Mouse (Mus musculus) CH12.LX (cell line): ENCODE measurements around the gene Tm7sf2. TPM values are rescaled to one million over a fixed set of nuclear protein-coding genes. Genes with fewer than 3 reads are reported as not detected.

Experiments used
- DNase-seq: peaks from one replicate; pipeline ENCODE4 v3.0.0-alpha.2; 2013; ENCODE audit errors: extremely low read depth
- H3K27ac ChIP-seq: 2 replicates; pipeline ENCODE4 v1.5.1; 2012; ENCODE audit warnings: low read depth, mild to moderate bottlenecking, control low read depth, moderate library complexity; ENCODE audit not compliant: insufficient read depth
- H3K27me3 ChIP-seq: replicated peaks from 2 replicates; pipeline ENCODE3; 2012; ENCODE audit warnings: inconsistent platforms
- H3K36me3 ChIP-seq, 2 experiments: replicated peaks in 1 of 2; 2 replicates each; pipeline versions ENCODE3 to v1.6.1; 2012; ENCODE audit warnings: inconsistent platforms in 1 of 2, low read length in 1 of 2, mild to moderate bottlenecking in 1 of 2, mixed read lengths in 1 of 2, moderate library complexity in 1 of 2; ENCODE audit not compliant: control insufficient read depth in 1 of 2, insufficient read depth in 1 of 2
- H3K4me1 ChIP-seq, 2 experiments: 2 replicates each; pipeline ENCODE4 v1.6.1; 2012; ENCODE audit warnings: inconsistent platforms in 1 of 2, moderate library complexity in 1 of 2; ENCODE audit not compliant: insufficient read depth in 2 of 2, control insufficient read depth in 1 of 2
- H3K4me2 ChIP-seq: 2 replicates; pipeline ENCODE4 v1.6.1; 2012; ENCODE audit warnings: low read depth, mild to moderate bottlenecking, control low read depth; ENCODE audit not compliant: poor library complexity, insufficient read depth, severe bottlenecking
- H3K4me3 ChIP-seq, 3 experiments: fragments of 150-350 bp in 1 of 3; sonication (generic) in 1 of 3; replicated peaks in 1 of 3; 2 replicates each; pipeline versions ENCODE3 to v1.5.1; 2011 to 2012; ENCODE audit warnings: low read depth in 2 of 3, low read length in 2 of 3, mild to moderate bottlenecking in 2 of 3, moderate library complexity in 2 of 3, control low read depth in 1 of 3, improper control_type of control experiment in 1 of 3, inconsistent platforms in 1 of 3, mixed read lengths in 1 of 3; ENCODE audit not compliant: poor library complexity in 1 of 3
- H3K79me2 ChIP-seq: replicated peaks from 2 replicates; pipeline ENCODE4 v1.6.1; 2012; ENCODE audit warnings: mild to moderate bottlenecking, moderate library complexity; ENCODE audit not compliant: control insufficient read depth, poor library complexity, insufficient read depth, severe bottlenecking; ENCODE audit errors: extremely low read depth
- H3K9ac ChIP-seq: 2 replicates; pipeline ENCODE4 v1.6.1; 2012; ENCODE audit warnings: low read depth, mild to moderate bottlenecking, control low read depth, moderate library complexity; ENCODE audit not compliant: insufficient read depth
- H3K9me3 ChIP-seq: replicated peaks from 2 replicates; pipeline ENCODE3; 2012; ENCODE audit warnings: low read length, inconsistent platforms, mixed read lengths
- BHLHE40 ChIP-seq: IDR thresholded peaks from 2 replicates; pipeline ENCODE4 v1.6.1; 2011; ENCODE audit warnings: mild to moderate bottlenecking, low read depth, low read length, improper control_type of control experiment
- CHD1 ChIP-seq: IDR thresholded peaks from 2 replicates; pipeline ENCODE4 v1.6.1; 2012; ENCODE audit warnings: low read depth, low read length, improper control_type of control experiment, inconsistent platforms
- CHD2 ChIP-seq: IDR thresholded peaks from 2 replicates; pipeline ENCODE4 v1.6.1; 2011; ENCODE audit warnings: low read length, improper control_type of control experiment
- CTCF ChIP-seq, 2 experiments: IDR thresholded peaks in 1 of 2; conservative IDR thresholded peaks in 1 of 2; 2 replicates each; pipeline ENCODE4 v1.5.1; 2011 to 2012; ENCODE audit warnings: low read depth in 2 of 2, low read length in 2 of 2, improper control_type of control experiment in 1 of 2, inconsistent platforms in 1 of 2, mild to moderate bottlenecking in 1 of 2, moderate library complexity in 1 of 2
- E2F4 ChIP-seq: IDR thresholded peaks from 2 replicates; pipeline ENCODE4 v1.6.1; 2011; ENCODE audit warnings: low read depth, low read length, improper control_type of control experiment; ENCODE audit not compliant: insufficient replicate concordance
- ELF1 ChIP-seq: IDR thresholded peaks from 2 replicates; pipeline ENCODE4 v1.6.1; 2014; ENCODE audit warnings: low read depth, mild to moderate bottlenecking, inconsistent platforms, low read length, improper control_type of control experiment
- EP300 ChIP-seq: IDR thresholded peaks from 2 replicates; pipeline ENCODE4 v1.6.1; 2011; ENCODE audit warnings: low read length, improper control_type of control experiment
- HCFC1 ChIP-seq: IDR thresholded peaks from 2 replicates; pipeline ENCODE4 v1.6.1; 2012; ENCODE audit warnings: low read depth, mild to moderate bottlenecking, inconsistent platforms, low read length, improper control_type of control experiment
- IRF4 ChIP-seq: IDR thresholded peaks from 2 replicates; pipeline ENCODE4 v1.6.1; 2014; ENCODE audit warnings: low read depth, mild to moderate bottlenecking, inconsistent platforms, low read length, improper control_type of control experiment
- JUN ChIP-seq: IDR thresholded peaks from 2 replicates; pipeline ENCODE4 v1.6.1; 2011; ENCODE audit warnings: low read depth, mild to moderate bottlenecking, low read length, improper control_type of control experiment, moderate library complexity; ENCODE audit not compliant: insufficient read depth
- JUND ChIP-seq: conservative IDR thresholded peaks from 2 replicates; pipeline ENCODE4 v1.6.1; 2011; ENCODE audit warnings: low read depth, low read length, improper control_type of control experiment
- KAT2A ChIP-seq: IDR thresholded peaks from 2 replicates; pipeline ENCODE4 v1.6.1; 2012; ENCODE audit warnings: low read length, improper control_type of control experiment, inconsistent platforms; ENCODE audit not compliant: insufficient replicate concordance
- MAFK ChIP-seq: IDR thresholded peaks from 2 replicates; pipeline ENCODE4 v1.6.1; 2011; ENCODE audit warnings: low read length, improper control_type of control experiment; ENCODE audit not compliant: insufficient replicate concordance
- MAX ChIP-seq: IDR thresholded peaks from 2 replicates; pipeline ENCODE4 v1.6.1; 2011; ENCODE audit warnings: low read length, improper control_type of control experiment
- MAZ ChIP-seq: IDR thresholded peaks from 2 replicates; pipeline ENCODE4 v1.6.1; 2012; ENCODE audit warnings: low read depth, mild to moderate bottlenecking, inconsistent platforms, low read length, improper control_type of control experiment, moderate library complexity
- MXI1 ChIP-seq: IDR thresholded peaks from 2 replicates; pipeline ENCODE4 v1.6.1; 2011; ENCODE audit warnings: mild to moderate bottlenecking, low read depth, low read length, improper control_type of control experiment
- MYC ChIP-seq: IDR thresholded peaks from 2 replicates; pipeline ENCODE4 v1.6.1; 2011; ENCODE audit warnings: low read depth, mild to moderate bottlenecking, improper control_type of control experiment, low read length
- NELFE ChIP-seq: IDR thresholded peaks from 2 replicates; pipeline ENCODE4 v1.6.1; 2011; ENCODE audit warnings: low read depth, low read length, improper control_type of control experiment
- NRF1 ChIP-seq: IDR thresholded peaks from 2 replicates; pipeline ENCODE4 v1.6.1; 2014; ENCODE audit warnings: low read depth, mild to moderate bottlenecking, inconsistent platforms, low read length, improper control_type of control experiment, moderate library complexity
- PAX5 ChIP-seq: IDR thresholded peaks from 2 replicates; pipeline ENCODE4 v1.6.1; 2012; ENCODE audit warnings: low read length, inconsistent platforms, mixed read lengths
- POLR2A ChIP-seq: IDR thresholded peaks from 2 replicates; pipeline ENCODE4 v1.6.1; 2011; ENCODE audit warnings: low read depth, mild to moderate bottlenecking, improper control_type of control experiment, low read length
- POLR2AphosphoS2 ChIP-seq: IDR thresholded peaks from 2 replicates; pipeline ENCODE4 v1.6.1; 2011; ENCODE audit warnings: low read depth, low read length, improper control_type of control experiment
- RAD21 ChIP-seq: IDR thresholded peaks from 2 replicates; pipeline ENCODE4 v1.6.1; 2011; ENCODE audit warnings: low read depth, mild to moderate bottlenecking, low read length, improper control_type of control experiment, moderate library complexity
- SIN3A ChIP-seq: IDR thresholded peaks from 2 replicates; pipeline ENCODE4 v1.6.1; 2012; ENCODE audit warnings: low read length, improper control_type of control experiment, inconsistent platforms
- SMC3 ChIP-seq: IDR thresholded peaks from 2 replicates; pipeline ENCODE4 v1.6.1; 2011; ENCODE audit warnings: low read depth, low read length, improper control_type of control experiment
- TBP ChIP-seq: conservative IDR thresholded peaks from 2 replicates; pipeline ENCODE4 v1.6.1; 2011; ENCODE audit warnings: low read depth, low read length, improper control_type of control experiment
- TCF12 ChIP-seq: IDR thresholded peaks from 2 replicates; pipeline ENCODE4 v1.6.1; 2014; ENCODE audit warnings: low read depth, mild to moderate bottlenecking, inconsistent platforms, low read length, improper control_type of control experiment
- USF1 ChIP-seq: IDR thresholded peaks from 2 replicates; pipeline ENCODE4 v1.6.1; 2014; ENCODE audit warnings: low read depth, mild to moderate bottlenecking, inconsistent platforms, low read length, improper control_type of control experiment
- ZKSCAN1 ChIP-seq: IDR thresholded peaks from 2 replicates; pipeline ENCODE4 v1.6.1; 2012; ENCODE audit warnings: low read depth, inconsistent platforms, low read length, improper control_type of control experiment, borderline replicate concordance
- ZNF384 ChIP-seq: IDR thresholded peaks from 2 replicates; pipeline ENCODE4 v1.6.1; 2012; ENCODE audit warnings: low read depth, low read length, improper control_type of control experiment, inconsistent platforms
- dilution Hi-C: fragments of 300-500 bp; cut with MboI; formaldehyde crosslinking; loops from 2 replicates; pipeline ENCODE4 v1.14.3; 2020; ENCODE audit warnings: low sequenced_read_pairs; ENCODE audit not compliant: extremely low pct_unique_long_range_greater_than_20kb, extremely low pct_ligation_motif_present
- in situ Hi-C: fragments of 300-500 bp; cut with MboI; formaldehyde crosslinking; loops from 3 replicates; pipeline ENCODE4 v1.14.3; 2019; ENCODE audit warnings: low sequenced_read_pairs, low pct_ligation_motif_present, low pct_unique_long_range_greater_than_20kb, mixed read lengths
- polyA plus RNA-seq: library from polyadenylated mRNA; unstranded; fragments of >175 nt; gene quantifications from 2 replicates; pipeline ENCODE4 v1.2.1, GENCODE M21; 2012; ENCODE audit warnings: low read depth; ENCODE audit not compliant: insufficient read length
- total RNA-seq, 2 experiments: library from RNA; depleted of rRNA; stranded (reverse); fragments of 300-350 nt in 1 of 2; fragments of >200 nt in 1 of 2; gene quantifications; 2 replicates each; pipeline ENCODE4 v1.2.3; 2012 to 2014

The Tm7sf2 gene
- total and polyA plus RNA-seq, 3 experiments, result 10.8 to 15.1 (median 11.7) TPM

GRCm38 (mm10) chr19:6061641-6062302 lies 6.4 kb downstream of the Tm7sf2 start:
- Histone ChIP-seq H3K4me3 (peak overlapping the region; percentile 94 to 98 (median 95)), H3K27ac (peak overlapping the region; percentile 88), H3K9ac (peak overlapping the region; percentile 78), H3K27me3 (no peaks in the 10 kb centered on the region), H3K4me2 (peak overlapping the region; percentile 41), H3K79me2 (peaks cover 28% of the 10 kb centered on the region), H3K4me1 (peaks cover 8 to 39% of the 10 kb centered on the region in 2 experiments)
- dilution Hi-C loops, result no loop called here
- TF ChIP-seq NELFE, result peak; percentile 50; the same call in 1 of the 2 replicates
- TF ChIP-seq MYC, result no peak
- TF ChIP-seq TCF12, result no peak
- peak; percentile 53; the same call in 1 of the 2 replicates for TF ChIP-seq TBP
- TF ChIP-seq BHLHE40, result no peak
- peak; percentile 85 for TF ChIP-seq ELF1
- peak; percentile 63 for TF ChIP-seq POLR2A
- TF ChIP-seq CTCF (conservative IDR thresholded peaks at IDR 0.05 in 1 of 2, IDR thresholded peaks at IDR 0.05 in 1 of 2; ENCODE audit: low read depth in 2 of 2, low read length in 2 of 2), result no peak
- TF ChIP-seq MAX, result no peak
- TF ChIP-seq ZNF384, result no peak
- no peak for TF ChIP-seq NRF1
- no peak for TF ChIP-seq JUND
- TF ChIP-seq, all 38 proteins: peak for 4
- DNase-seq, result peak; percentile 78
- Histone ChIP-seq H3K36me3 (peaks cover 13 to 29% of the 10 kb centered on the region in 2 experiments), H3K9me3 (no peaks in the 10 kb centered on the region)
- in situ Hi-C loops, result loop anchor here (10.0 kb wide), 1 partner anchor 97 kb away; the partner anchor contains the start of gene Pola2

GRCm38 (mm10) chr19:6061021-6061533 lies 7.1 kb downstream of the Tm7sf2 start, which contains the start of gene Znhit2:
Gene Znhit2, plus strand, starts transcription at chr19:6061192.
- Histone ChIP-seq H3K36me3 (peaks cover 13 to 35% of the 10 kb centered on the region in 2 experiments), H3K4me3 (peak within 1 kb of the TSS; percentile 94 to 98 (median 95)), H3K27me3 (no peaks in the 10 kb centered on the region), H3K27ac (peak within 1 kb of the TSS; percentile 88), H3K4me2 (peak within 1 kb of the TSS; percentile 73), H3K9ac (peak within 1 kb of the TSS; percentile 78), H3K4me1 (peaks cover 8 to 39% of the 10 kb centered on the region in 2 experiments), H3K9me3 (no peaks in the 10 kb centered on the region), H3K79me2 (peaks cover 35% of the 10 kb centered on the region)
- in situ Hi-C loops, result loop anchor here (10.0 kb wide), 1 partner anchor 96 kb away; the partner anchor contains the start of gene Pola2
- dilution Hi-C loops, result no loop called here
- DNase-seq, result peak; percentile 95
- no peak for TF ChIP-seq ZKSCAN1
- TF ChIP-seq PAX5, result no peak
- TF ChIP-seq RAD21, result no peak
- peak; percentile 95 for TF ChIP-seq SIN3A
- no peak for TF ChIP-seq MAZ
- no peak for TF ChIP-seq JUND
- TF ChIP-seq MXI1, result peak; percentile 79
- TF ChIP-seq KAT2A, result peak; percentile 72; the same call in 1 of the 2 replicates
- TF ChIP-seq POLR2AphosphoS2, result 0 out of 2 replicates have a peak, but pooled peaks have one; percentile 77
- peak; percentile 76; the same call in 1 of the 2 replicates for TF ChIP-seq CHD1
- no peak for TF ChIP-seq USF1
- TF ChIP-seq ZNF384, result no peak
- TF ChIP-seq MYC, result peak; percentile 58; the same call in 1 of the 2 replicates
- TF ChIP-seq E2F4, result no peak
- no peak for TF ChIP-seq JUN
- no peak for TF ChIP-seq MAFK
- no peak for TF ChIP-seq SMC3
- no peak for TF ChIP-seq EP300
- no peak for TF ChIP-seq BHLHE40
- no peak for TF ChIP-seq CTCF (conservative IDR thresholded peaks at IDR 0.05 in 1 of 2, IDR thresholded peaks at IDR 0.05 in 1 of 2; ENCODE audit: low read depth in 2 of 2, low read length in 2 of 2)
- TF ChIP-seq TCF12, result peak; percentile 71; the same call in 1 of the 2 replicates
- TF ChIP-seq HCFC1, result peak; percentile 81
- peak; percentile 65; the same call in 1 of the 2 replicates for TF ChIP-seq IRF4
- peak; percentile 91 for TF ChIP-seq ELF1
- TF ChIP-seq CHD2, result peak; percentile 51; the same call in 1 of the 2 replicates
